Mouse (Mus musculus): ENCODE results near the gene Erich4. TPM values are rescaled to one million over a fixed set of nuclear protein-coding genes. Genes with fewer than 3 reads are reported as not detected.
"Not testable (repeated sequence)": the region's sequence is repeated elsewhere in the genome, so short reads cannot be mapped to it uniquely, and the experiment has no call there.

Erich4 gene
- polyA plus RNA-seq, 1 experiment from 2014 or later = not detected

- not testable (repeated sequence) for H3K4me2 ChIP-seq (replicated peaks); ATAC-seq (ENCODE audit: low FRiP score, low read depth); H3K9me3 ChIP-seq; H3K27ac ChIP-seq (replicated peaks); H3K4me3 ChIP-seq; H3K27me3 ChIP-seq; H3K36me3 ChIP-seq; H3K9ac ChIP-seq (replicated peaks); H3K4me1 ChIP-seq
- WGBS = 77% methylated on average over 5 of the region's 5 CpGs
Observed at GRCm38 (mm10) chr7:25573806-25574205, 41.9 kb downstream of the Erich4 start.

- ATAC-seq (ENCODE audit: low FRiP score, low read depth) = no peak
- H3K9ac ChIP-seq (replicated peaks) = no peak overlapping the region
Observed at GRCm38 (mm10) chr7:25568721-25569120, 47.0 kb downstream of the Erich4 start.

More at GRCm38 (mm10) chr7:25568721-25569120, 47.0 kb downstream of the Erich4 start:
- Histone ChIP-seq H3K27ac (replicated peaks) (no peak overlapping the region), H3K9me3 (peaks cover 3% of the 10 kb centered on the region; the same call in 1 of the 2 replicates), H3K36me3 (no peaks in the 10 kb centered on the region), H3K4me2 (replicated peaks) (no peak overlapping the region), H3K27me3 (no peaks in the 10 kb centered on the region), H3K4me1 (no peaks in the 10 kb centered on the region), H3K4me3 (no peak overlapping the region)
- 96% methylated on average over 7 of the region's 7 CpGs for WGBS

Other genes starting within 250 kb of the Erich4 start
- not detected in 2 replicates for gene Cnfn, start 246.2 kb downstream of the Erich4 start, polyA plus RNA-seq (2016; fragmentation: Nextera tagmentation; extraction: Ambion mirVana)
- gene Lipe, start 217.2 kb downstream of the Erich4 start, polyA plus RNA-seq (2016; fragmentation: Nextera tagmentation; extraction: Ambion mirVana) = 5.9 and 8.5 TPM in 2 replicates
- 0.65 and 0.75 TPM in 2 replicates for gene Cxcl17, start 203.0 kb downstream of the Erich4 start, polyA plus RNA-seq (2016; fragmentation: Nextera tagmentation; extraction: Ambion mirVana)
- gene Ceacam1, start 138.3 kb downstream of the Erich4 start, polyA plus RNA-seq (2016; fragmentation: Nextera tagmentation; extraction: Ambion mirVana) = 0.64 and 0.73 TPM in 2 replicates
- not detected in 2 replicates for gene Ceacam2, start 76.0 kb downstream of the Erich4 start, polyA plus RNA-seq (2016; fragmentation: Nextera tagmentation; extraction: Ambion mirVana)
- 26.3 and 26.5 TPM in 2 replicates for gene Dmac2, start 3.5 kb upstream of the Erich4 start, polyA plus RNA-seq (2016; fragmentation: Nextera tagmentation; extraction: Ambion mirVana)
- 0.71 and 1.3 TPM in 2 replicates for gene B3gnt8, start 10.8 kb upstream of the Erich4 start, polyA plus RNA-seq (2016; fragmentation: Nextera tagmentation; extraction: Ambion mirVana)
- gene Bckdha, start 43.1 kb upstream of the Erich4 start, polyA plus RNA-seq (2016; fragmentation: Nextera tagmentation; extraction: Ambion mirVana) = 38.4 and 43.4 TPM in 2 replicates
- 49.1 and 50.1 TPM in 2 replicates for gene Exosc5, start 43.3 kb upstream of the Erich4 start, polyA plus RNA-seq (2016; fragmentation: Nextera tagmentation; extraction: Ambion mirVana)
- gene Tmem91, start 59.3 kb upstream of the Erich4 start, polyA plus RNA-seq (2016; fragmentation: Nextera tagmentation; extraction: Ambion mirVana) = 3.1 and 3.9 TPM in 2 replicates
- 29.0 and 33.9 TPM in 2 replicates for gene B9d2, start 64.9 kb upstream of the Erich4 start, polyA plus RNA-seq (2016; fragmentation: Nextera tagmentation; extraction: Ambion mirVana)
- 1.3 and 1.6 TPM in 2 replicates for gene Tgfb1, start 71.1 kb upstream of the Erich4 start, polyA plus RNA-seq (2016; fragmentation: Nextera tagmentation; extraction: Ambion mirVana)
- gene Ccdc97, start 103.2 kb upstream of the Erich4 start, polyA plus RNA-seq (2016; fragmentation: Nextera tagmentation; extraction: Ambion mirVana) = 32.8 and 33.2 TPM in 2 replicates
- 70.0 and 80.5 TPM in 2 replicates for gene Hnrnpul1, start 138.9 kb upstream of the Erich4 start, polyA plus RNA-seq (2016; fragmentation: Nextera tagmentation; extraction: Ambion mirVana)
- 27.3 and 27.8 TPM in 2 replicates for gene Axl, start 172.8 kb upstream of the Erich4 start, polyA plus RNA-seq (2016; fragmentation: Nextera tagmentation; extraction: Ambion mirVana)
- 0.55 and 0.64 TPM in 2 replicates for gene Cyp2s1, start 201.0 kb upstream of the Erich4 start, polyA plus RNA-seq (2016; fragmentation: Nextera tagmentation; extraction: Ambion mirVana)